Mouse (Mus musculus) lung, embryonic 14.5 days (tissue): ENCODE data around the gene 5730409E04Rik. TPM values are rescaled to one million over a fixed set of nuclear protein-coding genes. Genes with fewer than 3 reads are reported as not detected.

Experiments used
- ATAC-seq: fragments of 200-750 bp; cut with Nextera tagmentation; 2 replicates; pipeline ENCODE4 v1.8.0; 2017; ENCODE audit warnings: mild to moderate bottlenecking, moderate TSS enrichment, moderate library complexity; ENCODE audit not compliant: insufficient read depth
- DNase-seq: peaks from one replicate; pipeline ENCODE4 v3.0.0-alpha.2; 2015
- H3K27ac ChIP-seq: fragments of 300-500 bp; sonication (generic); 2 replicates; pipeline ENCODE4 v1.5.1; 2014; ENCODE audit warnings: low read depth, mild to moderate bottlenecking, moderate library complexity
- H3K27me3 ChIP-seq: fragments of 300-500 bp; sonication (generic); 2 replicates; pipeline ENCODE4 v1.6.1; 2014; ENCODE audit warnings: low read length, control low read depth; ENCODE audit not compliant: insufficient read depth
- H3K36me3 ChIP-seq: fragments of 300-500 bp; sonication (generic); 2 replicates; pipeline ENCODE4 v1.6.1; 2014; ENCODE audit warnings: control low read depth; ENCODE audit not compliant: insufficient read depth
- H3K4me1 ChIP-seq: fragments of 300-500 bp; sonication (generic); 2 replicates; pipeline ENCODE4 v1.6.1; 2014; ENCODE audit warnings: antibody characterized with exemption, control low read depth; ENCODE audit not compliant: insufficient read depth
- H3K4me2 ChIP-seq: fragments of 300-500 bp; sonication (generic); 2 replicates; pipeline ENCODE4 v1.6.1; 2014; ENCODE audit warnings: mild to moderate bottlenecking
- H3K4me3 ChIP-seq: fragments of 300-500 bp; sonication (generic); 2 replicates; pipeline ENCODE4 v1.5.1; 2014; ENCODE audit warnings: low read depth, low read length
- H3K9ac ChIP-seq: fragments of 300-500 bp; sonication (generic); 2 replicates; pipeline ENCODE4 v1.6.1; 2014
- H3K9me3 ChIP-seq: fragments of 300-500 bp; sonication (generic); 2 replicates; pipeline ENCODE4 v1.6.1; 2016; ENCODE audit warnings: low read depth, low read length, control low read depth
- CTCF ChIP-seq: IDR thresholded peaks from 2 replicates; pipeline ENCODE4 v1.5.1; 2016; ENCODE audit warnings: antibody characterized with exemption, low read depth
- WGBS: fragments of 180-500 bp; shearing (Covaris S2); extraction: QIAGEN DNeasy Blood & Tissue Kit; methylation state at CpG from one replicate; pipeline ENCODE4 v1.1.7; 2014; 5-methylcytosine and 5-hydroxymethylcytosine counted together
- polyA plus RNA-seq: library from polyadenylated mRNA; unstranded; fragments of >200 nt; fragmentation: Nextera tagmentation; extraction: Ambion mirVana; gene quantifications from 2 replicates; pipeline ENCODE4 v1.2.1, GENCODE M21; 2014

The 5730409E04Rik gene
- polyA plus RNA-seq, 1 experiment from 2014 or later, result 3.2 TPM

- peaks cover 82% of the 10 kb centered on the region for H3K36me3 ChIP-seq
- H3K9ac ChIP-seq, result no peak overlapping the region
- no peak overlapping the region for H3K4me3 ChIP-seq
- no peak for DNase-seq
- ATAC-seq, result no peak
- 90% methylated on average over 13 of the region's 13 CpGs for WGBS
- no peaks in the 10 kb centered on the region for H3K27me3 ChIP-seq
- no peak overlapping the region for H3K27ac ChIP-seq
- no peak for TF ChIP-seq CTCF
- H3K4me1 ChIP-seq, result no peaks in the 10 kb centered on the region
- no peaks in the 10 kb centered on the region for H3K9me3 ChIP-seq
- no peak overlapping the region for H3K4me2 ChIP-seq
These were observed 23.9 kb upstream of the 5730409E04Rik start for GRCm38 (mm10) chr4:126585739-126586138.

DNA sequence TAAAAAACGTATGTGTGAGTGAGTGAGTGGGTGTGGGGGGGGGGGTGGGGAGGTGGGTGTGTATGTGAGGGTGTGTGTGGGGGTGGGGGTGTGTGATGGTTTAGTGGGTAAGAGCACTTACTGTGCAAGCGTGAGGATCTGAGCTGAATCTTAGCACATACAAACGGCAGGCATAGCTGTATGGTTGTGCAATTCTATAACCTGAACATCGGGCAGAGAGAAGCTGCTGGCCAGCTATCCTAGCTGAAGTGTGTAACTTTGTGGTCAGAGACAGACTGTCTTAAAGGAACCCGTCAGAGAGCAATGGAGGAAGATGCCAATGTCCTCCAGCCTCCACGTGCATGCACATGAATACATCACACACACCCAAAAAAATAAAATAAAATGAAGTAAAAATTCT lies 17.6 kb upstream of the 5730409E04Rik start:
- Histone ChIP-seq H3K4me1 (no peaks in the 10 kb centered on the region), H3K9me3 (no peaks in the 10 kb centered on the region), H3K4me3 (no peak overlapping the region), H3K27me3 (no peaks in the 10 kb centered on the region), H3K9ac (no peak overlapping the region), H3K27ac (no peak overlapping the region), H3K36me3 (peaks cover 52% of the 10 kb centered on the region), H3K4me2 (no peak overlapping the region)
- no peak for DNase-seq
- 83% methylated on average over 6 of the region's 6 CpGs for WGBS
- no peak for ATAC-seq
- TF ChIP-seq CTCF, result no peak

DNA sequence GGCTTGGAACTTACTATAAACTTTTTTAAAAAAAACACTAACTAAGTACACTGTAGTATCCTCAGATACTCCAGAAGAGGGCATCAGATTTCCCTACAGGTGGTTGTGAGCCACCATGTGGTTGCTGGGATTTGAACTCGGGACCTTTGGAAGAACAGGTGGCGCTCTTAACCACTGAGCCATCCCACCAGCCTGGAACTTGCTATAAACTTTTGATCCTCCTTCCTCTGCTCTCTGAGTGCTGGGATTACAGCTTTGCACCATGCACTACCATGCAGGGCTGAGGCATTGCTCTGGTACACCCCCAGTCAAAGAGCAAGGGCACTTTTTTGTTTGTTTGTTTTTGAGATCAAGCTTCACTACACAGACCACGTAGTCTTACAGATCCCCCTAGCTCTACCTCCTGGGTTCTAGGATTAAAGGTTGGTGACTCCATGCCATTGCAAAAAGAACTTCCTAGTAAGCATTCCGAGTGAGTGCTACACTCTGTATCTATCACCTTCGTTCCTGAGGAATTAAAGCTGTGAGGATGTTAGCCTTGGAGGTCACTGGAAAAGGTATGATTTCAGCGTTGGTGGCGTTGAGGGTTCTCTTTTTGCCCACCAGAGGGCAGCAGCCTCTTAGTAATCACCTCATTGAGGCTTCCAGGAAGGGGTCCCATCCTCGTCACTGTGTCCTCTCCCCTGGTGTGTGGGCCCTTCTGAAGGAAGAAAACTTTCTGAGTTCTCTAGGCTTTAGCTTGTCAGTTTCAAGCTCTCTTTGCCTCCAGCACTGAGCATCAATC lies 9.5 kb upstream of the 5730409E04Rik start:
- H3K9ac ChIP-seq, result no peak overlapping the region
- no peak overlapping the region for H3K27ac ChIP-seq
- DNase-seq (peak; percentile 89), ATAC-seq (peak; percentile 25; the same call in 1 of the 2 replicates)
- H3K9me3 ChIP-seq, result no peaks in the 10 kb centered on the region
- no peaks in the 10 kb centered on the region for H3K4me1 ChIP-seq
- peak; percentile 91 for TF ChIP-seq CTCF
- no peaks in the 10 kb centered on the region for H3K36me3 ChIP-seq
- no peak overlapping the region for H3K4me3 ChIP-seq
- H3K4me2 ChIP-seq, result no peak overlapping the region
- H3K27me3 ChIP-seq, result no peaks in the 10 kb centered on the region
- WGBS, result 26% methylated on average over 8 of the region's 8 CpGs

GRCm38 (mm10) chr4:126601597-126602444 lies 7.8 kb upstream of the 5730409E04Rik start:
- DNase-seq (peak; percentile 88), ATAC-seq (peak; percentile 87)
- Histone ChIP-seq H3K9ac (0 out of 2 replicates have a peak overlapping the region, but pooled peaks have one; percentile 11), H3K4me2 (peak overlapping the region; percentile 46), H3K4me1 (no peaks in the 10 kb centered on the region), H3K27ac (no peak overlapping the region), H3K4me3 (no peak overlapping the region), H3K36me3 (no peaks in the 10 kb centered on the region), H3K27me3 (no peaks in the 10 kb centered on the region), H3K9me3 (no peaks in the 10 kb centered on the region)
- 25% methylated on average over 20 of the region's 22 CpGs for WGBS
- no peak for TF ChIP-seq CTCF

DNA sequence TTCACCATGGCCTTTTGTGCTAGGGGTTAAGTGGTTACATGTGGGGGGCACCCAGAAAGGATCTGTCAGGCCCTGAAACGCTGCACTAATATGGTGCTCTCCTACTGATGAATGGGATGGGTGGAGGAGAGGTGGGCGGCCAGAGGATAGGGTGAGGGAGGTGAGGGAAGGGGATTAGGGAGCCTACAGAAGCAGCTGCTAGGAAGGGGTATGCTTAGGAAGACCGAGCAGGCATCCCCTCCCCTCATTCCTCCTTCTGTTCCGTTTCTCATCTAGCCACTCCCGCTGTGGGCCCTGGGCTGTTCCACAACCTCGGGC lies 7.2 kb upstream of the 5730409E04Rik start:
- no peaks in the 10 kb centered on the region for H3K9me3 ChIP-seq
- H3K9ac ChIP-seq, result no peak overlapping the region
- no peaks in the 10 kb centered on the region for H3K4me1 ChIP-seq
- no peaks in the 10 kb centered on the region for H3K27me3 ChIP-seq
- H3K4me3 ChIP-seq, result no peak overlapping the region
- H3K27ac ChIP-seq, result no peak overlapping the region
- 11% methylated on average over 6 of the region's 6 CpGs for WGBS
- peak overlapping the region; percentile 46 for H3K4me2 ChIP-seq
- ATAC-seq (peak; percentile 63), DNase-seq (no peak)
- no peaks in the 10 kb centered on the region for H3K36me3 ChIP-seq
- TF ChIP-seq CTCF, result no peak

- H3K9me3 ChIP-seq, result no peaks in the 10 kb centered on the region
- no peaks in the 10 kb centered on the region for H3K4me1 ChIP-seq
- no peak overlapping the region for H3K9ac ChIP-seq
- no peak for DNase-seq
- H3K4me3 ChIP-seq, result no peak overlapping the region
- H3K36me3 ChIP-seq, result no peaks in the 10 kb centered on the region
- TF ChIP-seq CTCF, result no peak
- H3K27me3 ChIP-seq, result no peaks in the 10 kb centered on the region
- 80% methylated on average over 2 of the region's 2 CpGs for WGBS
- H3K27ac ChIP-seq, result no peak overlapping the region
- ATAC-seq, result no peak
- H3K4me2 ChIP-seq, result no peak overlapping the region
These were observed 5.5 kb upstream of the 5730409E04Rik start for GRCm38 (mm10) chr4:126604141-126604540.

GRCm38 (mm10) chr4:126605751-126606150 lies 3.9 kb upstream of the 5730409E04Rik start:
- Histone ChIP-seq H3K4me2 (no peak overlapping the region), H3K27me3 (no peaks in the 10 kb centered on the region), H3K4me1 (no peaks in the 10 kb centered on the region), H3K9ac (no peak overlapping the region), H3K4me3 (no peak overlapping the region), H3K9me3 (no peaks in the 10 kb centered on the region), H3K36me3 (no peaks in the 10 kb centered on the region), H3K27ac (no peak overlapping the region)
- TF ChIP-seq CTCF, result no peak
- DNase-seq, result no peak
- WGBS, result 76% methylated on average over 4 of the region's 4 CpGs
- no peak for ATAC-seq
